Mouse (Mus musculus): ENCODE measurements around the gene Chka.

The Chka gene

GRCm38 (mm10) chr19:3916727-3917126 is 65.2 kb downstream of the Chka start:
- no peak for DNase-seq (ENCODE audit: low spot score)

GRCm38 (mm10) chr19:3919928-3920327 is 68.4 kb downstream of the Chka start:
- DNase-seq (ENCODE audit: low spot score) = no peak

- no peak for DNase-seq (ENCODE audit: low spot score)
These were observed 71.2 kb downstream of the Chka start for GRCm38 (mm10) chr19:3922661-3923371.

GRCm38 (mm10) chr19:3923586-3923985 is 72.0 kb downstream of the Chka start:
- DNase-seq (ENCODE audit: low spot score) = no peak

GRCm38 (mm10) chr19:3924190-3924589 is 72.6 kb downstream of the Chka start:
- DNase-seq (ENCODE audit: low spot score) = no peak

GRCm38 (mm10) chr19:3924868-3925267 is 73.3 kb downstream of the Chka start:
- DNase-seq (ENCODE audit: low spot score) = no peak

- DNase-seq (ENCODE audit: low spot score) = no peak
These were observed 74.3 kb downstream of the Chka start for GRCm38 (mm10) chr19:3925859-3926258.

- DNase-seq (ENCODE audit: low spot score) = no peak
These were observed 74.7 kb downstream of the Chka start for GRCm38 (mm10) chr19:3926279-3926678.

GRCm38 (mm10) chr19:3926685-3927084 is 75.1 kb downstream of the Chka start:
- DNase-seq (ENCODE audit: low spot score) = no peak

- DNase-seq (ENCODE audit: low spot score) = no peak
These were observed 76.4 kb downstream of the Chka start for GRCm38 (mm10) chr19:3927989-3928388.

- DNase-seq (ENCODE audit: low spot score) = no peak
These were observed 77.2 kb downstream of the Chka start for GRCm38 (mm10) chr19:3928779-3929178.

- DNase-seq (ENCODE audit: low spot score) = peak; percentile 72
These were observed 77.8 kb downstream of the Chka start, which contains the start of gene Aldh3b1 for GRCm38 (mm10) chr19:3929211-3929941. Aldh3b1 (minus strand) TSS chr19:3929808.

- no peak for DNase-seq (ENCODE audit: low spot score)
These were observed 78.9 kb downstream of the Chka start for GRCm38 (mm10) chr19:3930262-3931057.

- no peak for DNase-seq (ENCODE audit: low spot score)
These were observed 80.1 kb downstream of the Chka start for GRCm38 (mm10) chr19:3931716-3932115.

- DNase-seq (ENCODE audit: low spot score) = no peak
These were observed 83.7 kb downstream of the Chka start, which contains the start of gene Unc93b1 for GRCm38 (mm10) chr19:3935032-3935895. Unc93b1 (plus strand) TSS chr19:3935186.

GRCm38 (mm10) chr19:3935896-3936850 is 84.6 kb downstream of the Chka start:
- peak; percentile 37 for DNase-seq (ENCODE audit: low spot score)

GRCm38 (mm10) chr19:3942315-3942714 is 90.7 kb downstream of the Chka start:
- no peak for DNase-seq (ENCODE audit: low spot score)

GRCm38 (mm10) chr19:3942986-3943735 is 91.6 kb downstream of the Chka start:
- no peak for DNase-seq (ENCODE audit: low spot score)
